Mouse (Mus musculus): ENCODE measurements at regions not wholly inside any gene's neighbourhood (a gene's known extent, or its start where the extent isn't known, plus 50 kb on each side); places are given as distances from the start of the nearest gene placed in this dataset.

DNA sequence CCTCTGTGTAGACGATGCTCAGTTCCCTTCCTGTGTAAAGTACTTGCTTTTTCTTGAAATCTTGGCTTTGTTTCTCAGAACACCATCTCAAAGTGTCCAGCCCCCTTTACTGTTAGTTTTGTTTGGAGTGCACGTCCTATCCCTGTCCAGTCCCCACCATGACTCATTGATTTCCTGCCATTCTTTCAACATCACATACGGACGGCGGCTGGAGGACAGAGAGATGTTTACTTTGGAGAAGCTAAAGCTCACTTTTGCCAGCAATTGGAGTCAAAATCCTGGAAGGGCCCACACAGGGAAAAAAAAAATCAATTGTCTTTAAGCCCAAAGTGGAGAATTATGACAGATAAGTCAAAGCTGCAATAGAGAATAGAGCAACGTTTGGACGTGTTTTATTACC lies 51.8 kb downstream of the Gm5426 start:
- WGBS, result 60% methylated on average over 7 of the region's 7 CpGs
- H3K36me3 ChIP-seq, result no peaks in the 10 kb centered on the region
- H3K27ac ChIP-seq, result no peak overlapping the region
- H3K4me3 ChIP-seq, result no peak overlapping the region
- H3K4me1 ChIP-seq, result no peaks in the 10 kb centered on the region
- DNase-seq (ENCODE audit: low spot score), result no peak
- no peaks in the 10 kb centered on the region for H3K9me3 ChIP-seq
- no peaks in the 10 kb centered on the region for H3K27me3 ChIP-seq (ENCODE audit: insufficient read depth, poor library complexity, severe bottlenecking)

DNA sequence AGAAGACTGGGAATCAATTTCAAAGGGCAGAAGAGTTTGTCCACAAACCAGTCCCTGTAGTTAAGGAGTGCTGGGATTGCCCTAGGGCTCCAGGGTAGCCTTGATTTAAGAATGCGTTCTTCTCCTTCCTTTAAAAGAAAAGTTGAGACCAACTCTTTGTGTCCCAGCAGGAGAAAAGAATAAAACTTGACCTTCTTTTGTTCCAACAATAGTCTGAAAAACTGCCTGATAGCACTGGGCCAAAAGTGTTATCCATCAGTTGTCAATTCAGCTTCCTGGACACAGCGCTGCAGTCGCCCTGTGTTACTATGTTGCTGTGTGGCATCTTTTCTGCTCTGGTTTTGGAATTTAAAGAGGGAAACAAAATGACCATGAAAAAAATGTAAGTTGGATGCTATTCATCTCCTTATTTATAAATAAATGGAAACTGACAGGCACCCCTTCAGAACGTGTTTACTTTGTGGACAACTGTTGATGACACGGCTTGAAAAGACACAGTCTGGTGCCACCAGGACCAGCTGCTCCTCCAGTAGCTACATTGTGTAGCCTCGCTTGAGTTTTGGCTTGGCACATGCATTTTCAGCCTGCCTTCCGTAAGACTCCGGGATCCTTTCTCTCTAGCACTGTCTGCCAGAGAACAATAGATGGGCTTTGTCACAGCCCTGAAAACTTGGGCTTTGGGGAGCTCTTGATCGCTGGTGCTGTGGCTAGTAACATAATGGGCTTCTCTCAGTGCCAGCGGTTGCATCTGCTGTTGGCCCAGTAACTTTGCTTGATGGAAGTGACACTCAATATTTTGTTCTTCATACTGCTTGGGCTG lies 54.0 kb downstream of the Gm5426 start:
- no peaks in the 10 kb centered on the region for H3K36me3 ChIP-seq
- DNase-seq (ENCODE audit: low spot score), result no peak
- no peak overlapping the region for H3K27ac ChIP-seq
- 83% methylated on average over 10 of the region's 10 CpGs for WGBS
- H3K27me3 ChIP-seq (ENCODE audit: insufficient read depth, poor library complexity, severe bottlenecking), result no peaks in the 10 kb centered on the region
- no peaks in the 10 kb centered on the region for H3K4me1 ChIP-seq
- H3K9me3 ChIP-seq, result no peaks in the 10 kb centered on the region
- no peak overlapping the region for H3K4me3 ChIP-seq

DNA sequence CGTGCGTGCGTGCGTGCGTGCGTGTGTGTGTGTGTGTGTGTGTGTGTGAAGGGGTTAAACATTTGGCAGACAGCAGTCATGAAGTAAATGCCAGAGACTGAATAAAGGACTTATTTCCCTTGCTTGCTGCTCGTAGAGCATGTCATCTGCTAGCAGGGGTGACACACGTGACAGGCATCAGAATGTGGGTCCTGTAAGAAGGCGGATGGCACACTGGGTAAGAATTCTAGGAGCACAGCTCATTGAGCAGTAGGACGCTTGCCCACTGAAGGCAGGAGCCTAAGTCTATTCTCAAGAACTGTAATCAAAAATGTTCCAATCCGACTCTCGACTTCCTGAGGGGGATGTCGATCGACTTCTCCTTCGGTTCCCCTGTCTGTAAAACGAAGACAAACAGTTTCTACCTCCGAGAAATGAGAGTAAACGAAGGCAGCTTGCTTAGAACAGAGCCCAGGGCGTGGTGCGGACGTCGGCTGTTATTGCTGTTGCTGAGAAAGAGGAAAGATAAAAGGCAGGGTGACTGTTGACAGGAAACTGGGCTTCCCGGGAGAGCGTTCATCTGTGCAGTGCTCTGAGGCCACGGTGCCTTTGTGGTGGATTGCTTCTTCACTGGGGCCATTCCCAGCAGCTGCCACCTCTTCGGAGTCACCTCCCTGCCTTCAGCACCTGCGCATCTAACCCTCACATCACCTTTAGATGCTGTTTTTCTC lies 64.7 kb downstream of the Gm5426 start:
- Histone ChIP-seq H3K4me1 (peaks cover 9% of the 10 kb centered on the region; the same call in 1 of the 2 replicates), H3K36me3 (no peaks in the 10 kb centered on the region), H3K27ac (peak overlapping the region; percentile 42; the same call in 1 of the 2 replicates), H3K4me3 (no peak overlapping the region), H3K9me3 (no peaks in the 10 kb centered on the region), H3K27me3 (ENCODE audit: insufficient read depth, poor library complexity, severe bottlenecking) (no peaks in the 10 kb centered on the region)
- DNase-seq (ENCODE audit: low spot score), result no peak
- WGBS, result 66% methylated on average over 27 of the region's 27 CpGs

DNA sequence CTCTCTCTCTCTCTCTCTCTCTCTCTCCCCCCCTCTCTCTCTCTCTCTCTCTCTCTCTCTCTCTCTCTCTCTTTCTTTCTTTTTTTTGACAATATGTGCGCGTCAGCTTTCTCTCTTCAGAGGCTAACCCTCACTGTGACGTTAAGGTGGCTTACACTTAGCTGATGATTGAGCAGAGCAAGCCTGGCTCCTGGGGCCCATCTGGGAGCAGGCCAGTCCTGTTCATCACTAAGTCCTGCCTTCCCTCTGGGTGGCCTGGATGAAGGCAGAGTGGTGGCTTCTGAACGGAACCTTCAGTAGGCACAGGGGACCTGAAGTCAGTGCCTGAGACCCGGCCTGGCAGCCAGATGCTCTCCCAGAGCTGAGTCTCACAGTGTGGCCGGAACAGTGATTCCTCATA lies 65.5 kb downstream of the Gm5426 start:
- Histone ChIP-seq H3K27ac (no peak overlapping the region), H3K4me1 (peaks cover 9% of the 10 kb centered on the region; the same call in 1 of the 2 replicates), H3K4me3 (no peak overlapping the region), H3K36me3 (no peaks in the 10 kb centered on the region), H3K27me3 (ENCODE audit: insufficient read depth, poor library complexity, severe bottlenecking) (no peaks in the 10 kb centered on the region), H3K9me3 (no peaks in the 10 kb centered on the region)
- WGBS, result 65% methylated on average over 6 of the region's 6 CpGs
- DNase-seq (ENCODE audit: low spot score), result no peak

DNA sequence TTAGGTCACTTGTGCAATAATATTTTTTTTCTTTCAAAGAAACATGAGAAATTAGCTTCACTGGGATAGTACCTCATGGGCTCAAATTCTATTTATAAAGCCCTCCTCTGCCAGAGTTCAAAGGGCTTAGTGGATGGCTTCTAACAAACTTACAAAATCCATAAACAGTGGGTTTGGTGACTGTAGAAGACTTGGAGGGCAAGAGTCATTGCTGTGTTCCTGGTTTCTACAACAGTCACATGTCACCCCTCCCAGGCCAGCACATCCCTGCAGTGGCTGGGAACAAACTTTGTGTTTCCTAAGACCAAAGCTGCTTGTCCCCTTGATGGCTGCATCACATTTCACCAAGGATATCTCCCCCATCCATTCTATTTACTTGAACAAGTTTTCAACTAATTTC lies 66.5 kb downstream of the Gm5426 start:
- H3K36me3 ChIP-seq, result no peaks in the 10 kb centered on the region
- no peak overlapping the region for H3K27ac ChIP-seq
- DNase-seq (ENCODE audit: low spot score), result no peak
- H3K9me3 ChIP-seq, result no peaks in the 10 kb centered on the region
- no peak overlapping the region for H3K4me3 ChIP-seq
- peaks cover 9% of the 10 kb centered on the region; the same call in 1 of the 2 replicates for H3K4me1 ChIP-seq
- no peaks in the 10 kb centered on the region for H3K27me3 ChIP-seq (ENCODE audit: insufficient read depth, poor library complexity, severe bottlenecking)

DNA sequence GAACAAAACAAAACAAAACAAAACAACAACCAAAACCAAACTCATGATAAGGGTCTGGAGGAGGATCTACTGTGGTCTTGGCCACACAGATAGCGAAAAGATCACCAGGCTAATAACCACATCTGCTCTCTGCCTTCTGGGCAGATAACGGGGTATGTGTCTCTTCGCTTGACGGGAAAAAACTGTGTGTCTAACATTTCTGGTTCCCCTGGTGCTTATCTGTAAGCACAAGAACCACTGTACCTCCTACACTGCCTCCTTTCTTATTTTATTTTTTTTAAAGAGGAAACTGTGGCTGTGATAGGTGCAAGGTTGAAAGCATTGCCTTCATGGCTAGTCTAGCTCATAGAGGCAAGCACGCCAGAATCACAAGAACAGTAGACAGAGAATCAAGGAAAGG lies 67.8 kb downstream of the Gm5426 start:
- Histone ChIP-seq H3K4me1 (peaks cover 9% of the 10 kb centered on the region; the same call in 1 of the 2 replicates), H3K27ac (no peak overlapping the region), H3K4me3 (no peak overlapping the region), H3K9me3 (no peaks in the 10 kb centered on the region), H3K36me3 (no peaks in the 10 kb centered on the region), H3K27me3 (ENCODE audit: insufficient read depth, poor library complexity, severe bottlenecking) (no peaks in the 10 kb centered on the region)
- DNase-seq (ENCODE audit: low spot score), result no peak
- 57% methylated on average over 5 of the region's 5 CpGs for WGBS

DNA sequence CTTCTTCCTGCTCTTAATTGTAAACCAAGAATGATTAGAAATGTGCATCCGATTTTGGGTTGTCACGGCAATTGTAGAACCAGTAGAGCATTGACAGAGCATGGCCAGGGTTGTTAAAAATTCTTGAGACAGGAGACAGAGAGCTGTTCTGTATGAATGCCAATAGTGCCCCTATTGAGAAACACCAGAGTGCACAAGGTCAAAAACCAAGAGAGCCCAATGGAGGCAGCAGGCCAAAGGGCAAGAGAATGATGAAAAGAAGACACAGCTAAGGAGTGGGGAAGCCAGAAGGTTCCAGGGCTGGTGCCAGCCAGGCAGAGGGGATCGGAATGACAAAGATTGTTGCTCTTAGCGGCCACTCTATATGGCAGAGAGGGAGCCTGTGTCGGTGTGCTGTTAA lies 72.8 kb downstream of the Gm5426 start:
- DNase-seq (ENCODE audit: low spot score), result no peak
- Histone ChIP-seq H3K27ac (no peak overlapping the region), H3K36me3 (no peaks in the 10 kb centered on the region), H3K4me3 (no peak overlapping the region), H3K4me1 (no peaks in the 10 kb centered on the region), H3K27me3 (ENCODE audit: insufficient read depth, poor library complexity, severe bottlenecking) (no peaks in the 10 kb centered on the region), H3K9me3 (no peaks in the 10 kb centered on the region)
- 83% methylated on average over 5 of the region's 5 CpGs for WGBS

DNA sequence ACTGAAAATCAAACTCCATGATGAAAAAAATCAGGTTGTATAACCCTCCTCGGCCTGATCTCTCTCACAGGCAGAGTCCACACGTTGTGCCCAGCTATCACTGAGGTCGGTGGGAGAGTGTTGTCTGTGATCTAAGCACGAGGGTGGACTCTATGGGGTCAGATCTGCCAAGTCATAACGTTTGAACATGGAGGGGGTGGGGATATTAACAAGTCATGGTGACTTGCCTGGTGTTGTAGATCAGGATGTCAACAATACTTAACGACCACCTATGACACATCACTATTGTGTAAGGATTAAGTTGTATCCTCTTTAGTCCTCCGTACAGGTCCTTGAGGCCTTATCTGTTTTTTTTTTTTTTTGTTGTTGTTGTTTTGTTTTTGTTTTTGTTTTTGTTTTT lies 74.8 kb downstream of the Gm5426 start:
- DNase-seq (ENCODE audit: low spot score), result no peak
- WGBS, result 76% methylated on average over 7 of the region's 7 CpGs
- no peaks in the 10 kb centered on the region for H3K27me3 ChIP-seq (ENCODE audit: insufficient read depth, poor library complexity, severe bottlenecking)
- no peaks in the 10 kb centered on the region for H3K4me1 ChIP-seq
- no peak overlapping the region for H3K27ac ChIP-seq
- no peaks in the 10 kb centered on the region for H3K9me3 ChIP-seq
- H3K4me3 ChIP-seq, result no peak overlapping the region
- H3K36me3 ChIP-seq, result no peaks in the 10 kb centered on the region

DNA sequence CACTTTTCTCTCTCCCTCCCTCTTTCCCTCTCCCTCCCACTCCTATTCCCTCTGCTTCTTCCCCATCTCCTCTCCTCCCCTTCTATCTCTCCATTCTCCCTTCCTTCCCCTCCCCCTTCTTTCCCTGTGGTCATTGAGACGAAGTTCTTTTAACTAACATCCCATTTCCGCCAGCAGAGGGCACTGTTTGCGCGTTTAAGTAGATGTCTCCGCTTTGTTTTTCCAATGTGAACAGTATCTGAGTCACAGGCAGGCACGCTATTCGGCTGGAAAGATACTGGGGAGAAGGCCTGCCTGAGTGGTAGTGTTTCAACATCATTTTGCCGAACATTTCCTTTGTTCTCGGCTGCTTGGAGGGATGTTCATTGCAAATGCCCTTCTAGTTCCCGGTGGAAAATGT lies 77.5 kb downstream of the Gm5426 start:
- no peaks in the 10 kb centered on the region for H3K9me3 ChIP-seq
- H3K4me1 ChIP-seq, result no peaks in the 10 kb centered on the region
- DNase-seq (ENCODE audit: low spot score), result peak; percentile 94
- no peak overlapping the region; the same call in 1 of the 2 replicates for H3K27ac ChIP-seq
- no peaks in the 10 kb centered on the region for H3K36me3 ChIP-seq
- H3K4me3 ChIP-seq, result no peak overlapping the region
- WGBS, result 2% methylated on average over 10 of the region's 10 CpGs
- H3K27me3 ChIP-seq (ENCODE audit: insufficient read depth, poor library complexity, severe bottlenecking), result no peaks in the 10 kb centered on the region

DNA sequence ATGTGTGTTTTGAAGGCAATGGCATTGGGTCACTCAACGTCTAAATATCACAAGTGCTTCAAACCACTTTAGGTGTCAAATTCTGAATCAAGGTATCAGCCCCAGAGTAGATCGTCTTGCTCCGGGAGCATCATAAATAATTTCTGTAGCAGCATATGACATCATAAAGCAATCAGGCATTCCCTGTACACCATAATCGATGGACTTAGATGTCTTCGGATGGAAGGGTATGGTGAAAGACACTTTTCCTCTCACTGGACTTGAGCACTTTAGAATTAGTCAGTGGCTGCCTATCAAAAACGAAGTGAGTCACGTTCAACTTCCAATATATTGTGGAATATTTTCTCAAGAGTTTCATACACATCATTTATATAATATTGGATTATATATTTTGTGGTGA lies 77.9 kb downstream of the Gm5426 start:
- no peak for DNase-seq (ENCODE audit: low spot score)
- Histone ChIP-seq H3K4me3 (no peak overlapping the region), H3K27ac (no peak overlapping the region; the same call in 1 of the 2 replicates), H3K9me3 (no peaks in the 10 kb centered on the region), H3K27me3 (ENCODE audit: insufficient read depth, poor library complexity, severe bottlenecking) (no peaks in the 10 kb centered on the region), H3K4me1 (no peaks in the 10 kb centered on the region), H3K36me3 (no peaks in the 10 kb centered on the region)
- WGBS, result 68% methylated on average over 7 of the region's 7 CpGs

DNA sequence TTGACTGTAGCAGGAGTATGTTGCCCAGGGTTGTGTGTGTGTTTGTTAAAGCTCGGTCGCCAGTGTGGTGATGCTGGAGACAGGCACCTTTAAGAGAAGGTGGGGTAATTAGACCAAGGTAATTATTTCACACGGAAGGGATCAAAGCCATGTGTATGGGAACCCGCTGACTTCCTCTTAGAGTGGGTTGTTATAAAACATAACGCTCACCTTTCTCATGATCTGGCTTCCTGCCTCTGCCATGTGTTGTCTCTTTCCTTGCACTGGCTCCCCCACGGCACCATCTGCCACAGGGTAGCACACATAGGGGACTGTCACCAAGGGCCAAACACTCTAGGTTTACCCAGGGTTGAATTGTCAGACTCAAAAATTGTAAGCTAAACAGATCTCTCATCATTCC lies 78.5 kb downstream of the Gm5426 start:
- no peak for DNase-seq (ENCODE audit: low spot score)
- Histone ChIP-seq H3K9me3 (no peaks in the 10 kb centered on the region), H3K4me3 (no peak overlapping the region), H3K4me1 (no peaks in the 10 kb centered on the region), H3K27me3 (ENCODE audit: insufficient read depth, poor library complexity, severe bottlenecking) (no peaks in the 10 kb centered on the region), H3K36me3 (no peaks in the 10 kb centered on the region), H3K27ac (no peak overlapping the region)
- 81% methylated on average over 6 of the region's 6 CpGs for WGBS

DNA sequence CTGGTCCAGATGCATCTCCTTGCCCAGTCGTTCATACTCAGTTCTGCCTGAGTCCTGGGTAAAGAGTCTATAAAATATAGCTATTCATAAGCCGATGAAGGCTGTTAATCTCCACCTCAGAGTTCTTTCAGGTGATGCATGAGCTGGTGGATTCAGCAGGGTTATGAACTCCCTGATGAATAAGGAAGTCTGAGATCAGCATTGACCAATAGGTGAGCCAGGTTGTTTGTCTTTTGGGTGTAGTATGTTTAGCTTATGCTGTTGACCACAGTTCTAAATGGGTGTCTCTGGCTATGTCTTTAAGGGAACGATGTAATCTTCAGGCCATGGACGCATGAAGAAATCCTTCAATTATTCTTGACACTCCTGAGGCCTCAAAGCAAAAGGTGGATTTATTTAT lies 84.3 kb downstream of the Gm5426 start:
- no peak overlapping the region for H3K27ac ChIP-seq
- H3K27me3 ChIP-seq (ENCODE audit: insufficient read depth, poor library complexity, severe bottlenecking), result no peaks in the 10 kb centered on the region
- no peaks in the 10 kb centered on the region for H3K36me3 ChIP-seq
- WGBS, result 84% methylated on average over 4 of the region's 4 CpGs
- H3K9me3 ChIP-seq, result no peaks in the 10 kb centered on the region
- no peak overlapping the region for H3K4me3 ChIP-seq
- DNase-seq (ENCODE audit: low spot score), result no peak
- H3K4me1 ChIP-seq, result no peaks in the 10 kb centered on the region

DNA sequence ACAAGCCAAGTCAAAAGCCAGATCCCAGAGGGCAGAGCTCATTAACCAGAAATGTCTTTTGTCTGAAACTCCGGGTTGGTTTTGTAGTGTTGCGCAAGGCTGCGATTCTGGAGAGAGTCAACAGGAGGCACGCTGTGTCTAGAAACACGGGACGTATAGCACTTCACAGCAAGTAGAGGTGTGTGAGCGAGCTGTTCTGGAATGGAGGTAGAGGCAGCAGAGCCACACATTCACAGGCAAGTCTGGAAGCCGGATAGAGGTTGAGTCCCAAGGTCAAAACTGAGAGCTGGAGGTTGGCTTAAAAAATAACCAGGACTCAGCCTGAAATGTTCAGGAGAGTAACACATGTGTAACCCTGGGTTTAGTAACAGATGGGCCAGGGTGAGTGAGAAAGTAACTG lies 94.0 kb downstream of the Gm5426 start:
- no peaks in the 10 kb centered on the region for H3K36me3 ChIP-seq
- no peaks in the 10 kb centered on the region for H3K27me3 ChIP-seq (ENCODE audit: insufficient read depth, poor library complexity, severe bottlenecking)
- peaks cover 9% of the 10 kb centered on the region for H3K4me1 ChIP-seq
- 81% methylated on average over 8 of the region's 8 CpGs for WGBS
- H3K4me3 ChIP-seq, result no peak overlapping the region
- no peak overlapping the region for H3K27ac ChIP-seq
- no peak for DNase-seq (ENCODE audit: low spot score)
- H3K9me3 ChIP-seq, result no peaks in the 10 kb centered on the region
